Mouse (Mus musculus) layer of hippocampus, postnatal 25 days (tissue): ENCODE measurements around the gene Sltm. TPM values are rescaled to one million over a fixed set of nuclear protein-coding genes. Genes with fewer than 3 reads are reported as not detected.
"Not testable (repeated sequence)": the region's sequence is repeated elsewhere in the genome, so short reads cannot be mapped to it uniquely, and the experiment has no call there.

Experiments
- DNase-seq, 2 experiments: peaks; one replicate each; pipeline ENCODE4 v3.0.0; 2022; ENCODE audit warnings: mixed read lengths in 2 of 2, low spot score in 1 of 2; ENCODE audit errors: extremely low spot score in 1 of 2
- total RNA-seq, 2 experiments: library from RNA; stranded (reverse); gene quantifications; 2 replicates each; pipeline ENCODE4 v1.2.3; 2021

Gene Sltm
- total RNA-seq, 2 experiments from 2014 or later: 41.8 to 57.4 TPM

DNA sequence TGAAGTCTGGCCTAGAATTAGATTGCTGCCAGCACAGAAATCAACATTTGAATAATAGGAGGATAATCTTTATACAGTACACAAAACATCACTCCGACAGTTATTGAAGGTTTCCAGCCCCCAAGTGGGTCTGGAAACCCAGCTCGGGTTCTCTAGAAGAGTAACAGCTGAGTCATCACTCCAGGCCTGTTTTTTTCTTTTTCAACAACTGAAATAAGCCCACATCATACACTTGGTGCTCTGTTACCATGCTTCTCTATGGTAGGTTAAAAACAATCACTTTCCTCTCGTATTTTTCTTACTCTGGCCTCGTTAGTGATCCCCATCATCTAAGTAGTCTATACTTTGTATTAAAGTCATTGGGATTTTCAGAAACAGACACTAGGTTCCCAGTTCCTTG is 5.8 kb downstream of the Sltm start:
- DNase-seq: no peak

DNA sequence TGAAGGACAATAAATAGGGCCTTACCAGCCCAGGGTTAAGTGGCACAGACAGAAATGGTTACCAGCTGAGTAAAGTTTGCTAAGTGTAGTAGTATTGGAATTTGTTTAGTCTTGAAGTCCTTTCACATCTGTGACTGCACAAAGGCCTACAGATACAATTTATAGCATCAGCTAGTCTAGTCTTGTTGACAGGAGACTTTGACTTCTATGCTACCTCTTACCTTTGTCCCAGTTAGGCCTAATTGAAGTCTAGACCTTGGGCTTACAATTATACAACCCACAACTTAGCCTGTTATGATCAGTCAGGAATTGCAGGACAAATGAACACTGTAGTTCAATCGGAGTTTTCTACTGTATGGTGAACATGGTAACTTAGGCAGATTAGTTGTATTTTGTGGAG is 9.0 kb downstream of the Sltm start:
- no peak for DNase-seq

GRCm38 (mm10) chr9:70552233-70552632 is 9.7 kb downstream of the Sltm start:
- DNase-seq: not testable (repeated sequence)

DNA sequence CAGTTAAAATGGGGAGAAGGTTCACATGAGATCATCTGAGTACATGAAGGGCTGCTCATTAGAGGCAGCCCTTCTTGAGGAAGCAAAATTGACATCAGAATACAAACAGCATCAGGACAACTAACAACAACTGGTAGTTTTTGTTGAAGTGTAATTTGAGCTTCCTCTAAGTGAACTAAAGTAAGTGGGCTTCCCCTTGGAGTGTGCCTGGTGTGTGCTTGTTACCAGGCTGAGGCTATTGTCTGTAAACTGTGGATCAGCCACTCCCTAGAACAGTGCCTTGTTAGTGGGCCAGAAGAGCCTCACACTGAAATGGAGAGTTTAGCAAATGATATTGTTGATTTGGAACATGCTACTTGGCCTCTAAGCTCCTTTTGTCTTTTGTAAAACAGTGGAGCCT is 12.9 kb downstream of the Sltm start:
- no peak for DNase-seq

- DNase-seq: no peak
These were observed 14.2 kb downstream of the Sltm start for GRCm38 (mm10) chr9:70556796-70557195.

DNA sequence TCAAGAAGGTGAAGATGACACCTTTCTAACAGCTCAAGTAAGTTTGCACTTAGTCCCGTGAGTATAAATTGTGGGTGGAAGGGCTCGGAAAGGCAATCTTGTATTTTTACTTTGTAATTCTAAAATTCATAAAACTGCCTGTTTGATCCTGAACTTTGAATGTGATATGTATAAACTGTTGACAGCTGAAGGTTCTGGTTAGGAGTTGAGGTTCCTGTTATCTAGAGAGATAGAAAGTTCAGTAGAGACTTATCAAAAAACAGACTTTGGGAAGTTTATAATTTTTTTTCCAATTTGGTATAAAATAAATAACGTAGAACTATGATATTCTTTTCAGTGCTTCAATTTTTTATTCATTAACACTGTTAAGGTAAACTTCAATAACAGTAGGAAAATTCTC is 20.3 kb downstream of the Sltm start:
- no peak for DNase-seq

DNA sequence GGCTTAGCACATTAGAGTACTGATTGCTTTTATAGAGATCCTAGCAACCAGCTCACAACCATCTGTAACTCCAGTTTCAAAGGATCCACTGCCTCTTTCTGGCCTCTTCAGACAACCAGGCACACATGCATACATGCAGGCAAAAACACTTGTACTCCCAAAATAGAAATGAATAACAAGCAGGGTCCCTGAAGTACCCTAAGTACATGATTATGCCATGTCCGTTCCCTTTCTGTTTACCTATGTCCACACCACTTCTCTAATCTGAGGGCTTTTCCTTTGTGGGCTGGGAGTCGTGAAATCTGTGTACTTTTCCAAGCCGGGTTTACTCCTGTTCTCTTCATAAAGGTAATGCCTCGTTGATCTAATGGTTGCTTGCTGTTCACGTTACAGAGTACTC is 25.1 kb downstream of the Sltm start:
- DNase-seq: no peak

GRCm38 (mm10) chr9:70570351-70570750 is 27.8 kb downstream of the Sltm start:
- DNase-seq: no peak

GRCm38 (mm10) chr9:70578123-70578522 is 35.6 kb downstream of the Sltm start:
- no peak for DNase-seq

GRCm38 (mm10) chr9:70580956-70581355 is 38.4 kb downstream of the Sltm start:
- no peak for DNase-seq

GRCm38 (mm10) chr9:70584641-70585040 is 42.1 kb downstream of the Sltm start:
- DNase-seq: no peak

DNA sequence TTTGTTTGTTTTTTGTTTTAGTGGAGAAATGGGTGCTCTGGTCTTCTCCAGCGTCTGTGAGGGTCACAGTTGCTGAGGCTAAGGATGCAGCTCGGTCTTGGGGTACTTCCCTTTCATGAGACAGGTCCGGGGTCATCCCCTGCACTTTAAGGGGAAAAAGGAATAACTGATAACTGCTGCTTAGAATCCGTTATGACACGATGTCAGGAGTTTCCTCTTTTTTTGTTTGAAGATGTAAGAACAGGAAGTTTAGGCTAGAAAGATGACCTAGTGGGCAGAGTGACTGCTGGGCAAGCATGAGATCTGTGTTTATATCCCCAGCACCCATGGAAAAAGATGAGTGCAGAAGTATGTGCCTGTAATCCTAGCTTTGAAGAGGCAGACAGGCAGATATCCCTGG is 42.6 kb downstream of the Sltm start:
- no peak for DNase-seq

GRCm38 (mm10) chr9:70587171-70587570 is 44.6 kb downstream of the Sltm start:
- DNase-seq: no peak

GRCm38 (mm10) chr9:70590775-70591174 is 48.2 kb downstream of the Sltm start:
- no peak for DNase-seq

GRCm38 (mm10) chr9:70591486-70591885 is 48.9 kb downstream of the Sltm start:
- no peak for DNase-seq

GRCm38 (mm10) chr9:70598271-70598670 is 55.7 kb downstream of the Sltm start:
- DNase-seq: no peak

- DNase-seq: peak in 1 of 2 experiments; percentile 24
These were observed 59.8 kb downstream of the Sltm start for GRCm38 (mm10) chr9:70602186-70602845.

GRCm38 (mm10) chr9:70611026-70611673 is 68.6 kb downstream of the Sltm start:
- DNase-seq: no peak

DNA sequence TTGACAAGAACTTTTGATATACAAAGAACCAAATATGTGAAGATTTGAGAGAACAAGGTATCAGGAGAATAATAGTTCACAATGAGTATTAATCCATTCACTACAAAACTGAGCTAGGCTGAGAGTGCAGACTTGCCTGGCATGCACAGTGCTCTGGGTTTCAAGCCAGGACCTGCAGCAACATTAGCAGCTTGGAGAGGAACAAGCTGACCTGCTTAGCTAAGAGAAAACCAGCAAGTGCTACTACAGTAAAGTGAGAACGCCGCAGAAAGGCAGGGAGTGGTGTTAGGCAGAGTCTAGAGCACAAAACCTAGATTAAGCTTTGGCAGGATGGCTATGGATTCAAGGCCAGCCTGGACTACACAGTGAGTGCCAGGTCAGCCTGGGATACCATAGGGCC is 87.2 kb downstream of the Sltm start:
- DNase-seq: no peak

DNA sequence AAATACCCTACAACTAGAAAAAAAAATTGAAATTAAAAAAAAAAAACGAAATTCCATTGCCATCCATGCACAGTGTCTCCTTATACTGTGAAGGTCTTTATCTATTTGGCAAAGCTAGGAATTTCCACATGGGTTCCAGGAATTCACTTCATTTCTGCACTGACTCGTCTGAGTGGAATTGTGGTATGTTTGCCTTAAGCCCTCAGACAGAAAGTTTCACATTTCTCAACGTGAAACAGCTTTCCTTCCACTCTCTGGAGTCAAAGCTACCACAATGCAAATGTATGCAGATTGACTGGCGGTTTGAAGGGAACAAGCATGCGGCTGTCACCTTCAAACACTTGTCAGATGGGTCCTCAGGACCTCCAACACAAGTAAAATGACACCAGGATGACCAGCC is 89.1 kb downstream of the Sltm start:
- DNase-seq: no peak

DNA sequence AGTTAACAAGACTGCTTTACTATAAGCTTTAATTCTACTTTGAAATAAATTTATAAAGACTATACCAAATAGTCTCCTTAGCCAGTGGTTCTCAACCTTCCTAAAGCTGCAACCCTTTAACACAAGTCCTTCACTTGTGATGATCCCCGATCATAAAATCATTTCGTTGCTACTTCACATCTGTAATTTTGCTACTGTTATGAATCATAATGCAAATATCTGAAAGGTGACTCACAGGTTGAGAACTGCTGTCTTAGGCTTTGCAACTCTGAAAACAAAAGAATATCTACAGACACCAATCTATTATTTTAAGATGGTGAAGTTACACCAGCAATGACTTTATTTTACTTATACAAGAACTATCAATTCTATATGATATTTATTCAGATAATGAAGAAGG is 94.2 kb downstream of the Sltm start:
- DNase-seq: no peak
